Mouse (Mus musculus): ENCODE measurements around the gene Camk1g.

DNA sequence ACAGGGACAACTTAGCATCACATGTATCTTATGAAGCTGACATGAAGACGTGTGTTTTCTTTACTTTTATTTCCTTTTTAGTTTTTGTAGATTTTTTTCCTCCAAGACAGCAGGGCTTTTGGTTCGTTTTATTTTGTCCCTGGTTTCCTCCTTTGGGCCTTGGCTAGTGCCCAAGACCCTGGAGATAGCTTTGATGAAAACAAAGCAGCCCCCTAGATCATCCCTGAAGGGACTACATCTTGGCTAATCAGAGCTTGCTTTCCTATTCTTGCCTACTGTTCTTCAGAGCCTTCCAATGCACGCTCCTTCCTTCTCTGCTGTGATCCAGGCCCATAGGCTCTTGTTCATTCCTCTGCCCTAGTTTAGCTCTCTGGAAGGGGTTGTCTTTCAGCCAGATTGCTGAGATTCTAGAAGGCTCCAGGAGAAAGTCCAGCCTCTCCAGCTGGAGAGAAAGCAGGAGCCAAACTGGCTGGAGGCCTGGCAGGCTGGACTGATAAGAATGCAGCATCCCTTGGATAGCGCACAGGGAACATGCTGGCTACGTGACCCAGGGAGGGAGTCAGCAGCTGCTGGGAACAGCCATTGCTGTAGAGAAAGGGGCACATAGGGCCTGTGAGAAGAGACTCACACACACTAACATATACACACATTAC, 54.3 kb downstream of the Camk1g start:
- TF ChIP-seq CTCF (IDR thresholded peaks at IDR 0.05; ENCODE audit: low read depth, low read length) (no peak), POLR2A (IDR thresholded peaks at IDR 0.05; ENCODE audit: extremely low read depth, insufficient read depth, low read length) (no peak)
